Comparison of ENCODE assay signal across 8 mouse cellular contexts in genomic region chr6:92065721-92066496, GRCm38 (mm10). TPM values are rescaled to one million over a fixed set of nuclear protein-coding genes. Genes with fewer than 3 reads are reported as not detected.
A peak's percentile ranks its signal among the peaks of the same experiment; 100 is the strongest.
DNase-seq lines count a peak whose midpoint lies in the region; ATAC-seq and TF ChIP-seq lines count a peak whose summit lies in the region.

No protein-coding gene starts in this region.

- no peak for ATAC-seq in embryonic facial prominence, embryonic 14.5 days (ENCODE audit: low read depth)
- ATAC-seq in lung, postnatal 0 days = 0 out of 2 replicates have a peak, but pooled peaks have one; percentile 19
- no peak for ATAC-seq in stomach, postnatal 0 days (ENCODE audit: low FRiP score, low TSS enrichment)

- H3K4me1 ChIP-seq in embryonic facial prominence, embryonic 14.5 days (ENCODE audit: control insufficient read depth, insufficient read depth, low read length) = no peaks in the 10 kb centered on the region; the same call in 1 of the 2 replicates
- H3K4me1 ChIP-seq in lung, postnatal 0 days (ENCODE audit: insufficient read depth, low read depth, low read length) = no peaks in the 10 kb centered on the region
- no peaks in the 10 kb centered on the region for H3K4me1 ChIP-seq in stomach, postnatal 0 days (replicated peaks; ENCODE audit: control insufficient read depth, insufficient read depth)

- H3K4me2 ChIP-seq in embryonic facial prominence, embryonic 14.5 days (ENCODE audit: low read depth, low read length) = no peak overlapping the region
- H3K4me2 ChIP-seq in lung, postnatal 0 days (replicated peaks; ENCODE audit: low read depth, low read length) = no peak overlapping the region
- no peak overlapping the region for H3K4me2 ChIP-seq in stomach, postnatal 0 days (replicated peaks; ENCODE audit: low read depth)

- no peak overlapping the region for H3K4me3 ChIP-seq in gastrocnemius, adult 2 months
- H3K4me3 ChIP-seq in embryonic facial prominence, embryonic 14.5 days (ENCODE audit: low read depth, low read length) = no peak overlapping the region
- no peak overlapping the region for H3K4me3 ChIP-seq in lung, postnatal 0 days (ENCODE audit: low read depth, low read length)
- no peak overlapping the region for H3K4me3 ChIP-seq in stomach, postnatal 0 days (ENCODE audit: low read depth, low read length)

- peak; percentile 67 for DNase-seq in gastrocnemius, adult 2 months
- DNase-seq in gastrocnemius, postnatal 25 days = no peak
- DNase-seq in 3134 (ENCODE audit: extremely low read depth, insufficient read length, low spot score) (peak; percentile 16), adipocyte (ENCODE audit: low spot score) (peak; percentile 48)
- DNase-seq in embryonic facial prominence, embryonic 14.5 days (ENCODE audit: low spot score) = peak; percentile 36
- DNase-seq in kidney, adult 9 months = peak; percentile 42
- peak; percentile 63 for DNase-seq in lung, postnatal 0 days (ENCODE audit: low spot score)
- DNase-seq in stomach, postnatal 0 days (ENCODE audit: low spot score) = peak; percentile 58

- H3K9ac ChIP-seq in embryonic facial prominence, embryonic 14.5 days (ENCODE audit: low read depth, low read length) = no peak overlapping the region
- H3K9ac ChIP-seq in lung, postnatal 0 days (replicated peaks; ENCODE audit: low read depth) = no peak overlapping the region
- no peak overlapping the region for H3K9ac ChIP-seq in stomach, postnatal 0 days (ENCODE audit: low read length)

- 51% methylated on average over 12 of the region's 12 CpGs for WGBS in embryonic facial prominence, embryonic 14.5 days
- 45% methylated on average over 12 of the region's 12 CpGs for WGBS in lung, postnatal 0 days
- whole genome bisulfite sequencing in stomach, postnatal 0 days = 51% methylated on average over 12 of the region's 12 CpGs

- no peaks in the 10 kb centered on the region for H3K27me3 ChIP-seq in embryonic facial prominence, embryonic 14.5 days (replicated peaks; ENCODE audit: control insufficient read depth, insufficient read depth, low read length)
- no peaks in the 10 kb centered on the region for H3K27me3 ChIP-seq in lung, postnatal 0 days (replicated peaks; ENCODE audit: insufficient read depth, low read length)
- no peaks in the 10 kb centered on the region for H3K27me3 ChIP-seq in stomach, postnatal 0 days (ENCODE audit: control insufficient read depth, insufficient read depth, low read length)

- no peak for TF ChIP-seq EP300 in lung, postnatal 0 days (IDR thresholded peaks at IDR 0.05)
- TF ChIP-seq EP300 in stomach, postnatal 0 days (optimal IDR thresholded peaks at IDR 0.05) = no peak

- no peaks in the 10 kb centered on the region for H3K36me3 ChIP-seq in embryonic facial prominence, embryonic 14.5 days (ENCODE audit: control insufficient read depth, insufficient read depth, low read length)
- no peaks in the 10 kb centered on the region for H3K36me3 ChIP-seq in lung, postnatal 0 days (ENCODE audit: insufficient read depth, low read length)
- H3K36me3 ChIP-seq in stomach, postnatal 0 days (ENCODE audit: control insufficient read depth, insufficient read depth, low read length) = no peaks in the 10 kb centered on the region

- intact Hi-C loops in gastrocnemius, adult 2 months (cut with DNase I) = loop anchor here (1.0 to 5.0 kb wide), 4 partner anchors 89 to 289 kb away; partner anchors contain the start of gene Fgd5

- no peaks in the 10 kb centered on the region for H3K9me3 ChIP-seq in embryonic facial prominence, embryonic 14.5 days (ENCODE audit: control insufficient read depth, low read length)
- no peaks in the 10 kb centered on the region for H3K9me3 ChIP-seq in lung, postnatal 0 days (ENCODE audit: low read length)
- no peaks in the 10 kb centered on the region for H3K9me3 ChIP-seq in stomach, postnatal 0 days (ENCODE audit: control insufficient read depth, low read length)

- H3K27ac ChIP-seq in gastrocnemius, adult 2 months = no peak overlapping the region
- no peak overlapping the region for H3K27ac ChIP-seq in embryonic facial prominence, embryonic 14.5 days (replicated peaks; ENCODE audit: low read depth, low read length)
- no peak overlapping the region for H3K27ac ChIP-seq in lung, postnatal 0 days (ENCODE audit: low read length)
- no peak overlapping the region for H3K27ac ChIP-seq in stomach, postnatal 0 days (replicated peaks)

- peak; percentile 80 for TF ChIP-seq CTCF in gastrocnemius, adult 2 months (IDR thresholded peaks at IDR 0.05)
- TF ChIP-seq CTCF in lung, postnatal 0 days (IDR thresholded peaks at IDR 0.05) = peak; percentile 79
- peak; percentile 87 for TF ChIP-seq CTCF in stomach, postnatal 0 days (IDR thresholded peaks at IDR 0.05; ENCODE audit: low read depth)

RNA-seq across cellular contexts. Expression of gene Nr2c2, which starts 25.3 kb away (rescaled TPM):
- 10 to 100 TPM; 21.1 to 23.0 TPM for total RNA-seq in gastrocnemius, adult 2 months (2021)
- total RNA-seq in gastrocnemius, postnatal 25 days (2021) = 10 to 100 TPM; 18.0 to 19.6 TPM
- polyA plus RNA-seq in embryonic facial prominence, embryonic 14.5 days (2014; fragmentation: Nextera tagmentation; extraction: Ambion mirVana) = 20.2 and 20.6 TPM in 2 replicates
- polyA plus RNA-seq in lung, postnatal 0 days (2015; fragmentation: Nextera tagmentation; extraction: Ambion mirVana) = 14.7 and 15.7 TPM in 2 replicates
- 6.9 and 9.0 TPM in 2 replicates for polyA plus RNA-seq in stomach, postnatal 0 days (2015; fragmentation: Nextera tagmentation; extraction: Ambion mirVana)
